Mouse (Mus musculus): ENCODE data around the gene Trim71.

GRCm38 (mm10) chr9:114544754-114545393 lies 19.3 kb downstream of the Trim71 start:
- TF ChIP-seq USF1 (IDR thresholded peaks at IDR 0.05; ENCODE audit: low read depth) (no peak), POLR2A (IDR thresholded peaks at IDR 0.05; ENCODE audit: insufficient read length, low read depth) (no peak)
